Mouse (Mus musculus) lung, embryonic 15.5 days (tissue): ENCODE results near the gene Ccl28. TPM values are rescaled to one million over a fixed set of nuclear protein-coding genes. Genes with fewer than 3 reads are reported as not detected.
"Not testable (repeated sequence)": the region's sequence is repeated elsewhere in the genome, so short reads cannot be mapped to it uniquely, and the experiment has no call there.

Source experiments
- ATAC-seq: fragments of 200-750 bp; cut with Nextera tagmentation; 2 replicates; pipeline ENCODE4 v1.8.0; 2017; ENCODE audit warnings: moderate number of reproducible peaks, borderline replicate concordance; ENCODE audit not compliant: low FRiP score, low TSS enrichment; ENCODE audit errors: extremely low read depth
- H3K27ac ChIP-seq: fragments of 300-500 bp; sonication (generic); 2 replicates; pipeline ENCODE4 v1.5.1; 2015; ENCODE audit warnings: moderate library complexity, mild to moderate bottlenecking, inconsistent platforms
- H3K27me3 ChIP-seq: fragments of 300-500 bp; sonication (generic); 2 replicates; pipeline ENCODE4 v1.6.1; 2015; ENCODE audit warnings: inconsistent platforms
- H3K36me3 ChIP-seq: fragments of 300-500 bp; sonication (generic); 2 replicates; pipeline ENCODE4 v1.6.1; 2015; ENCODE audit warnings: inconsistent platforms
- H3K4me1 ChIP-seq: fragments of 300-500 bp; sonication (generic); 2 replicates; pipeline ENCODE4 v1.6.1; 2015; ENCODE audit warnings: inconsistent platforms
- H3K4me2 ChIP-seq: fragments of 300-500 bp; sonication (generic); 2 replicates; pipeline ENCODE4 v1.6.1; 2015; ENCODE audit warnings: inconsistent platforms, mild to moderate bottlenecking, moderate library complexity
- H3K4me3 ChIP-seq: fragments of 300-500 bp; sonication (generic); 2 replicates; pipeline ENCODE4 v1.5.1; 2015; ENCODE audit warnings: mild to moderate bottlenecking, inconsistent platforms
- H3K9ac ChIP-seq: fragments of 300-500 bp; sonication (generic); 2 replicates; pipeline ENCODE4 v1.6.1; 2015; ENCODE audit warnings: inconsistent platforms
- H3K9me3 ChIP-seq: fragments of 300-500 bp; sonication (generic); 2 replicates; pipeline ENCODE4 v1.6.1; 2016; ENCODE audit warnings: inconsistent platforms
- WGBS: fragments of 180-500 bp; shearing (Covaris S2); methylation state at CpG from one replicate; pipeline ENCODE4 v1.1.7; 2015; 5-methylcytosine and 5-hydroxymethylcytosine counted together
- polyA plus RNA-seq: library from polyadenylated mRNA; unstranded; fragments of >200 nt; fragmentation: Nextera tagmentation; extraction: Ambion mirVana; gene quantifications from 2 replicates; pipeline ENCODE4 v1.2.1, GENCODE M21; 2015

Ccl28 gene
- polyA plus RNA-seq, 1 experiment from 2014 or later = not detected

GRCm38 (mm10) chr13:119691958-119692357 is 68.3 kb downstream of the Ccl28 start:
- H3K9ac ChIP-seq, H3K36me3 ChIP-seq, H3K9me3 ChIP-seq, ATAC-seq, H3K27ac ChIP-seq, H3K27me3 ChIP-seq: not testable (repeated sequence)
- Histone ChIP-seq H3K4me1 (peaks cover 34% of the 10 kb centered on the region), H3K4me3 (peak overlapping the region; percentile 74; the same call in 1 of the 2 replicates), H3K4me2 (peak overlapping the region; percentile 75)
- 64% methylated on average over 3 of the region's 3 CpGs for WGBS

GRCm38 (mm10) chr13:119695676-119696075 is 72.1 kb downstream of the Ccl28 start:
- no peak for ATAC-seq
- Histone ChIP-seq H3K36me3 (peaks cover 26% of the 10 kb centered on the region), H3K4me1 (peaks cover 26% of the 10 kb centered on the region), H3K27me3 (no peaks in the 10 kb centered on the region), H3K4me3 (no peak overlapping the region), H3K9ac (no peak overlapping the region), H3K9me3 (no peaks in the 10 kb centered on the region), H3K4me2 (no peak overlapping the region), H3K27ac (no peak overlapping the region)
- 74% methylated on average over 4 of the region's 4 CpGs for WGBS

GRCm38 (mm10) chr13:119696496-119696895 is 72.9 kb downstream of the Ccl28 start:
- Histone ChIP-seq H3K4me1 (peaks cover 21% of the 10 kb centered on the region), H3K9me3 (no peaks in the 10 kb centered on the region), H3K4me2 (no peak overlapping the region), H3K27me3 (no peaks in the 10 kb centered on the region), H3K4me3 (no peak overlapping the region), H3K9ac (no peak overlapping the region), H3K36me3 (peaks cover 31% of the 10 kb centered on the region), H3K27ac (no peak overlapping the region)
- WGBS = 83% methylated on average over 1 of the region's 1 CpGs
- no peak for ATAC-seq

GRCm38 (mm10) chr13:119698436-119698835 is 74.8 kb downstream of the Ccl28 start:
- H3K9ac ChIP-seq = no peak overlapping the region
- peaks cover 14% of the 10 kb centered on the region; the same call in 1 of the 2 replicates for H3K4me1 ChIP-seq
- no peak for ATAC-seq

More at GRCm38 (mm10) chr13:119698436-119698835, 74.8 kb downstream of the Ccl28 start:
- WGBS = 78% methylated on average over 4 of the region's 4 CpGs
- Histone ChIP-seq H3K4me2 (no peak overlapping the region), H3K27me3 (no peaks in the 10 kb centered on the region), H3K27ac (no peak overlapping the region), H3K9me3 (no peaks in the 10 kb centered on the region), H3K4me3 (no peak overlapping the region), H3K36me3 (peaks cover 46% of the 10 kb centered on the region)

Other genes with a start within 250 kb of the Ccl28 start
- gene Paip1, start 195.2 kb upstream of the Ccl28 start, polyA plus RNA-seq = 69.2 and 72.9 TPM in 2 replicates
- gene 4833420G17Rik, start 161.1 kb upstream of the Ccl28 start, polyA plus RNA-seq = 52.0 and 53.1 TPM in 2 replicates
- 1.3 and 1.4 TPM in 2 replicates for gene Tmem267, start 135.8 kb upstream of the Ccl28 start, polyA plus RNA-seq
- gene 3110070M22Rik, start 135.4 kb upstream of the Ccl28 start, polyA plus RNA-seq = 1.2 and 1.7 TPM in 2 replicates
- 109 and 115 TPM in 2 replicates for gene Hmgcs1, start 66.6 kb downstream of the Ccl28 start, polyA plus RNA-seq
- 0.97 and 1.0 TPM in 2 replicates for gene Nim1k, start 132.1 kb downstream of the Ccl28 start, polyA plus RNA-seq
- gene Zfp131, start 167.1 kb downstream of the Ccl28 start, polyA plus RNA-seq = 38.1 and 39.5 TPM in 2 replicates
- not detected in 2 replicates for gene AF067063, start 206.4 kb downstream of the Ccl28 start, polyA plus RNA-seq
- gene D13Ertd608e, start 212.2 kb downstream of the Ccl28 start, polyA plus RNA-seq = not detected in 2 replicates